Comparison of ENCODE assay signal across 9 mouse cellular contexts in genomic region chr11:32132008-32132615, GRCm38 (mm10).
DNase-seq lines count a peak whose midpoint lies in the region; ATAC-seq and TF ChIP-seq lines count a peak whose summit lies in the region.
"Had no signal": no experiment of that assay in that cellular context is flagged by ENCODE, and none has a peak within 500 bp of the region (broad histone marks: within the 10 kb centered on the region; RNA-seq: fewer than 3 reads in every experiment).

No protein-coding gene starts in this region.

- WGBS in heart, postnatal 0 days = 80% methylated on average over 3 of the region's 3 CpGs

- H3K4me2 ChIP-seq in heart, postnatal 0 days (ENCODE audit: low read depth, low read length) = no peak overlapping the region
- H3K4me2 ChIP-seq: forebrain, embryonic 15.5 days had no signal

- no peak overlapping the region for H3K9ac ChIP-seq in heart, postnatal 0 days (replicated peaks; ENCODE audit: low read depth, low read length)
- H3K9ac ChIP-seq: forebrain, embryonic 15.5 days had no signal

- no peak overlapping the region for H3K4me3 ChIP-seq in heart, postnatal 0 days (ENCODE audit: low read depth, low read length)
- H3K4me3 ChIP-seq in E14TG2a.4 (replicated peaks; ENCODE audit: low read length) = no peak overlapping the region
- H3K4me3 ChIP-seq: forebrain, embryonic 15.5 days had no signal

- no peak for TF ChIP-seq EP300 in heart, postnatal 0 days (IDR thresholded peaks at IDR 0.05; ENCODE audit: low read depth)

- no peak overlapping the region for H3K27ac ChIP-seq in heart, postnatal 0 days (ENCODE audit: low read depth)
- H3K27ac ChIP-seq: forebrain, embryonic 15.5 days had no signal

- peak; percentile 53 for TF ChIP-seq CTCF in heart, postnatal 0 days (IDR thresholded peaks at IDR 0.05; ENCODE audit: low read depth)
- peak; percentile 94 for TF ChIP-seq CTCF in E14TG2a.4 (conservative IDR thresholded peaks at IDR 0.05; ENCODE audit: low read length)

- no peaks in the 10 kb centered on the region for H3K4me1 ChIP-seq in heart, postnatal 0 days (ENCODE audit: control insufficient read depth, insufficient read depth)
- H3K4me1 ChIP-seq in E14TG2a.4 (replicated peaks; ENCODE audit: low read depth, low read length) = peaks cover 15% of the 10 kb centered on the region

- DNase-seq in heart, postnatal 0 days (ENCODE audit: low spot score) = no peak
- DNase-seq in heart, adult 8-10 months (ENCODE audit: low spot score) = no peak
- DNase-seq in 3T3-L1 (ENCODE audit: low read depth, low spot score) = peak; percentile 46
- peak; percentile 81 for DNase-seq in induced T-regulatory cell, adult 2 months (ENCODE audit: low read depth)
- DNase-seq in right cerebral cortex, postnatal 25 days = no peak
- DNase-seq in frontal cortex, postnatal 10 days (ENCODE audit: low spot score in 2 of 2) = no peak
- DNase-seq in layer of hippocampus, postnatal 14 days (ENCODE audit: low spot score in 2 of 2) = no peak

- H3K9me3 ChIP-seq in heart, postnatal 0 days (replicated peaks; ENCODE audit: control insufficient read depth, low read length) = no peaks in the 10 kb centered on the region
- H3K9me3 ChIP-seq in E14TG2a.4 (ENCODE audit: low read length) = no peaks in the 10 kb centered on the region
- H3K9me3 ChIP-seq: forebrain, embryonic 15.5 days had no signal

- H3K36me3 ChIP-seq in heart, postnatal 0 days (replicated peaks; ENCODE audit: control insufficient read depth, insufficient read depth, low read length) = no peaks in the 10 kb centered on the region
- no peaks in the 10 kb centered on the region for H3K36me3 ChIP-seq in E14TG2a.4 (ENCODE audit: insufficient read depth, low read length)
- H3K36me3 ChIP-seq: forebrain, embryonic 15.5 days had no signal

- ATAC-seq in heart, postnatal 0 days (ENCODE audit: insufficient read depth, low read depth) = no peak
- ATAC-seq: forebrain, embryonic 15.5 days had no signal

- H3K27me3 ChIP-seq in heart, postnatal 0 days (ENCODE audit: control insufficient read depth, insufficient read depth, low read length) = no peaks in the 10 kb centered on the region
- H3K27me3 ChIP-seq in E14TG2a.4 (ENCODE audit: insufficient read depth, low read length) = peaks cover 14% of the 10 kb centered on the region
- H3K27me3 ChIP-seq: forebrain, embryonic 15.5 days had no signal

Comparison
In these comparisons a context has a peak if more than half of its experiments do, and no peak if none do; other contexts are left out.
1. DNase-seq: peak in 3T3-L1 (single experiment) and induced T-regulatory cell, adult 2 months (single experiment); none in heart, postnatal 0 days (single experiment), heart, adult 8-10 months (single experiment), right cerebral cortex, postnatal 25 days (single experiment), frontal cortex, postnatal 10 days (0 of 2) and layer of hippocampus, postnatal 14 days (0 of 2).